Mouse (Mus musculus) midbrain, embryonic 15.5 days (tissue): ENCODE measurements at regions not wholly inside any gene's neighbourhood (a gene's known extent, or its start where the extent isn't known, plus 50 kb on each side); places are given as distances from the start of the nearest gene placed in this dataset.

Experiments
- ATAC-seq: fragments of 200-750 bp; cut with Nextera tagmentation; replicated peaks from 2 replicates; pipeline ENCODE4 v1.8.0; 2017; ENCODE audit warnings: moderate TSS enrichment
- H3K27ac ChIP-seq: fragments of 300-500 bp; sonication (generic); 2 replicates; pipeline ENCODE4 v1.5.1; 2015; ENCODE audit warnings: mild to moderate bottlenecking, inconsistent platforms
- H3K27me3 ChIP-seq: fragments of 300-500 bp; sonication (generic); replicated peaks from 2 replicates; pipeline ENCODE4 v1.6.1; 2015; ENCODE audit warnings: inconsistent platforms
- H3K36me3 ChIP-seq: fragments of 300-500 bp; sonication (generic); replicated peaks from 2 replicates; pipeline ENCODE4 v1.6.1; 2015; ENCODE audit warnings: inconsistent platforms
- H3K4me1 ChIP-seq: fragments of 300-500 bp; sonication (generic); 2 replicates; pipeline ENCODE4 v1.6.1; 2015; ENCODE audit warnings: inconsistent platforms
- H3K4me2 ChIP-seq: fragments of 300-500 bp; sonication (generic); 2 replicates; pipeline ENCODE4 v1.6.1; 2015; ENCODE audit warnings: inconsistent platforms, mild to moderate bottlenecking, moderate library complexity
- H3K4me3 ChIP-seq: fragments of 300-500 bp; sonication (generic); 2 replicates; pipeline ENCODE4 v1.5.1; 2015; ENCODE audit warnings: mild to moderate bottlenecking, inconsistent platforms
- H3K9ac ChIP-seq: fragments of 300-500 bp; sonication (generic); 2 replicates; pipeline ENCODE4 v1.6.1; 2015; ENCODE audit warnings: mild to moderate bottlenecking, inconsistent platforms
- H3K9me3 ChIP-seq: fragments of 300-500 bp; sonication (generic); 2 replicates; pipeline ENCODE4 v1.6.1; 2016; ENCODE audit warnings: inconsistent platforms
- WGBS: fragments of 180-500 bp; shearing (Covaris S2); methylation state at CpG from one replicate; pipeline ENCODE4 v1.1.7; 2015; ENCODE audit warnings: mixed read lengths; 5-methylcytosine and 5-hydroxymethylcytosine counted together

DNA sequence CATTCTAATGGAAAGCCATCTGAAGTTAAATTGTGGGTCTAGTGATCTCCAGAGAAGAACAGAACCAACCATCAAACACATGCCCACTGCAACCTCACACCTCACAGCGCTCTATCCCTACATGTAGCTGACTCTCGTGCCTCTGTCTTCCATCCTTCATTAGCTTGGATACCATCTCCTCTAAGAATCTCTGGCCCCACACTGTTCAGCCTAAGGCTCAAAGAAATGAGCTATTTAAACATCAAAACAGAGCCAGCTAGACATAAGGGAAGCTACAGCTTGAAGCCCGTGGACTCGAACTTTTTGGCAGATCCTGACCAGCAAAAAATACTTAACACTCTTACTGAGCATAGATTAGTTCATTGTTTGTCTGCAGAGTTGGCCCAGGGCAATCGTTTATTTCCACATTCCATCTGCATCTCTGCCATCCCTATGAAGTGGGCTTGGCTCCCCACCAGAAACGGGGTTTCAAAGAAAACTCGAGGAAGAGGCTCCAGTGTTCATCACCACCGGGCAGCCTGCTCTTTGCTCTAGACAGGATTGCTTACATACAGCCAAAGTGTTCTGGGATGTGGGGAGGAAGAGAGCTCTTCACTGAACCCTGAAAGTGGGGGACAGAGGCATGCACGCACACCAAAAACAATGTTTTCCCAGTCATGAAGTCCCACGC is 92.4 kb upstream of the Rab3gap2 start:
- Histone ChIP-seq H3K27me3 (no peaks in the 10 kb centered on the region), H3K4me3 (no peak overlapping the region), H3K9ac (no peak overlapping the region), H3K4me2 (no peak overlapping the region), H3K27ac (no peak overlapping the region), H3K36me3 (no peaks in the 10 kb centered on the region), H3K4me1 (no peaks in the 10 kb centered on the region), H3K9me3 (no peaks in the 10 kb centered on the region)
- ATAC-seq: no peak
- 73% methylated on average over 10 of the region's 10 CpGs for WGBS

DNA sequence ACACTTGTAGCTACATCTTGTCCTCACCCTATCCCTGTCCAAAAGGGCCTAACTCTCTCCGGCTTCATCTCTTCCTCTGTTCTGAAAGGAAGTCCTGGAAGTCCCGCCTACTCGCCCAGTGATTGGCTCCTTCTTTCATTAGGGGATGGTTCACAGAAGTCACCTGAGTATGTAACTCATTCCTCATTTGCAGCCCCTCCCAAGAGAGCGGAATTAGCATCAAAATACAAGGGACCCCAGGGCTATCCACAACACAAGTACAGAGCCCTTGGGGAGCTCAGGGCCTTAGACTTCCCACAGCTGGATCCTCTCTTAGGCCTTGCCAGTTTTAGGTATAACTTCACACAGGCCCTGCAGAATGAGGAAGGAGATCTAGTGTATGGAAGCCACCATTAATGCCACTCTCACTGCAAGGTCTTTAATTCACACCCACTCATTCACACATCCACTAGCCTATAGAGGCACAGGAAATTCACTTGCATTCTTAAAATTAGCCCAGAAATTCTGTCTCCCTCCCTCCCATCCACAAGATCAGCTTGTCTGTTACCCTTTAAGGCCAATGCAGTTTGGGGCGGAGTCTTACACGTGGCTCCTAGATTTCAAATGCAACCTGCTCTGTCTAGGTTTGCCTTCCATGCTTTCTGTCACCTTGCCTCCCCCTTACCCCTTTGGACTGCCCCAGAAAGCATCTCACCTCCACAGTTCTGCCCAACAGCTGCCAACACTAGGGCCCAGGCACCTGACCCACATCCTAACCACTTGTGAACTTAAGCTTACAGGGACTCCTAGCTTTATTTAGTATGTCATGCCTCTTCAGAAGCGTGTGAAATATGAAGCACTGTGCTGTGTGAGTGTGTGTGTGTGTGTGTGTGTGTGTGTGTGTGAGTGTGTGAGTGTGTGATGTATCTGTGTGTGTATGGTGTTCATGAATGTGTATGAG is 98.7 kb upstream of the Rab3gap2 start:
- no peaks in the 10 kb centered on the region for H3K9me3 ChIP-seq
- H3K4me3 ChIP-seq: no peak overlapping the region
- H3K4me2 ChIP-seq: no peak overlapping the region
- no peak overlapping the region for H3K9ac ChIP-seq
- H3K4me1 ChIP-seq: no peaks in the 10 kb centered on the region
- H3K27me3 ChIP-seq: no peaks in the 10 kb centered on the region
- no peak overlapping the region for H3K27ac ChIP-seq
- WGBS: 35% methylated on average over 7 of the region's 7 CpGs
- no peaks in the 10 kb centered on the region for H3K36me3 ChIP-seq
- ATAC-seq: no peak

DNA sequence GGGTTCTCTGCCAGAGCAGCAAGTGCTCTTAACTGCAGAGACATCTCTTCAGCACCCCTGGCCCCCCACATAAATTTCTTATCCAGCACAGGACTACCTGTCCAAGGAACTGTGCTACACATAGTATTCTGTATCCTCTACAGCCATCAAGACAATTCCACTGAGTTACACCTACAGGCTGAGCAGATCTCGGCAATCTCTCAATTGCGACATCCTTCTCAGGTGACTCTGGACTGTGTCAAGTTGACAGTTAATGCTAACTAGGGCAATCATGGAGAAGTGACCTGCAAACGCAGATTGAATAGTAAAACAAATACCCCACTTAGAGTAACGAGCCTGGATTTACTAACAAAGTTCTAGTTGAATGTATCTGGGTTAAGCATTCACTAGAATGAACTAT is 100.1 kb upstream of the Rab3gap2 start:
- ATAC-seq: no peak
- 91% methylated on average over 4 of the region's 4 CpGs for WGBS
- H3K27me3 ChIP-seq: no peaks in the 10 kb centered on the region

DNA sequence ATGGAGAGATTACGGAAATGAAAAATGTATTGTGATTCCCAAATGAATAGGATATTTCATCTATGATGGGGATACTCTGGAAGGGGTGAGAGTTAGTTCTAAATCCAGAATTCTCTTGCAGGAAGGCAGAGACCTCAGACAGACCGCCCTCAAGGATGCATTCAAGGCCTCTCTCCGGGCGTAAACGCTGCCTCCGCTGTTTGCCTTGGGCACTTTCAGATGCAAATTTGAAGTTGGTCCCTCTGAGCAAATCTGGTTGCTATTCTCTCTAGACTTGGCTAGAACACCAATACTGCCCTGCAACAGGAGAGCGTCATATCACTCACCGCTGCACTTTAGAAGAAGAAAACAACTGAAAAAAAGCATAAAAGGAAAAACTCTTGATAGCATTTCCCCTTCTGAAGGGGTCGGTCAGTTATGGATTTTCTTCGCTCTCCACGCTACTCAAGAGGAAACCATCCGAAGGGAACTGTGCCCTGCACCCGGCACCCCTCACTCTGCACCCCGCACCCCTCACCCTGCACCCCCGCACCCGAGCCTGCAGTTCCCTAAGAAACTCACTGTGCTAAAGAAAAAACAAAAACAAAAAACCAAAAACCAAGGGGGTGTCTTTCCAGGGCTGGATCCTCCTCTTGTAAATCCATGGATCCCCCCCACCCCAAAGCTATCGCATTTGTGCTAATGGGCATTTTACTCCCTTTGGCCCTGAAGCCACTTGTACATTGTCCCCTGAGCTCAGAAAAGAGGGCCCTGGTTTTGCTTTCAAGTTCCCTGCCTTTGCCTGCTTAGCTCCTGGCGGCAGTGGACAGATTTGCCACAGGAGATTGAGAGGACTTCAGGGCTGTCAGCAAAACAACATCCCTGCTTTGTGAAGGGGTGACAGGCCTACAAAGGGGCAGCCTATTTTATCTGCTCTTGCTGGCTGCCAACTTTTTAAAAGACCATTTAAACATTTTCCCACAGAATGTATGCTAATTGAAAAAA is 99.9 kb upstream of the Mark1 start:
- Histone ChIP-seq H3K4me1 (peaks cover 24% of the 10 kb centered on the region), H3K27me3 (no peaks in the 10 kb centered on the region), H3K9ac (no peak overlapping the region), H3K4me3 (no peak overlapping the region), H3K9me3 (no peaks in the 10 kb centered on the region), H3K27ac (peak overlapping the region; percentile 53; the same call in 1 of the 2 replicates), H3K4me2 (peak overlapping the region; percentile 25), H3K36me3 (no peaks in the 10 kb centered on the region)
- 11% methylated on average over 18 of the region's 18 CpGs for WGBS
- no peak for ATAC-seq

More for the DNA sequence above, 100.1 kb upstream of the Rab3gap2 start:
- no peak overlapping the region for H3K9ac ChIP-seq
- peaks cover 11% of the 10 kb centered on the region for H3K4me1 ChIP-seq
- H3K4me2 ChIP-seq: no peak overlapping the region
- no peaks in the 10 kb centered on the region for H3K9me3 ChIP-seq
- H3K27ac ChIP-seq: no peak overlapping the region
- no peaks in the 10 kb centered on the region for H3K36me3 ChIP-seq
- H3K4me3 ChIP-seq: no peak overlapping the region

DNA sequence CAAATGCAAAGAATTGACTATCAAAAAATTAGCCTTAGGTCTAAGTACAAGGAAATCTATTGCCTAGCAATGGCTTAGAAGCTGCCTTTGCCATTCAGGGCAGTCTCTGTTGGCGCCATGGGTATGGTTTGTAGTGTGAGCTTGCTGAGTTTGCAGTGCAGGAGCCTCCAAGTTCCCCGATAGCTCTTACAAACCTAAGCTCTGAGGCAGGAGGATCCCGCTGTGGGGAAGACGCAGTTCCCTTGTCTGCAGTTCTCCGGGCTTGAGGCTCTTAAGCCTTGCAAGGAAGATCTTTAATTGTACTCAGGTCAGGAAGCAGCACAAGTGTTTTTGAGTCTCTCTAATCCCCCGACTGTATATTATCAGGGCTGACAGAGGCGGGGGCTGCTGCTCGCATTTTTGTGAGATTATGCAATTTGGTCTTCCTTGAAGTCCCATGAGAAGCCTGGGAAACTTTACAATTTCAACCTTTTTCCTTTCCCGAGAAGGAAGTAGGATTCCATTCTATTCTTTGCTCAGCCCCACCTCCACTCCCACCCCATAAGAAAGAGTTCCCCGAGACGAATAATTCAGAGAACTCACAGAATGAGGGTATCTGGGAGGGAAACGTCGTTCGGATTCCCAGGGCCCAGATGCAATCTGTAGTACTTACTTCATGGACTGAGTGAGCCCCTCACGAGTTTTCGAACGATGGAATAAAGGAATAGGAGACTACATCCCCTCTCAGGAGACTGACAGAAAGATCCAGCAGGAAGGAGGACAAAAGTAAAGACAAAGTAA is 99.0 kb upstream of the Mark1 start:
- Histone ChIP-seq H3K27me3 (no peaks in the 10 kb centered on the region), H3K9me3 (no peaks in the 10 kb centered on the region), H3K4me2 (peak overlapping the region; percentile 25), H3K4me3 (no peak overlapping the region), H3K27ac (0 out of 2 replicates have a peak overlapping the region, but pooled peaks have one; percentile 34), H3K4me1 (peaks cover 24% of the 10 kb centered on the region), H3K9ac (no peak overlapping the region), H3K36me3 (no peaks in the 10 kb centered on the region)
- 4% methylated on average over 17 of the region's 17 CpGs for WGBS
- ATAC-seq: peak; percentile 56

DNA sequence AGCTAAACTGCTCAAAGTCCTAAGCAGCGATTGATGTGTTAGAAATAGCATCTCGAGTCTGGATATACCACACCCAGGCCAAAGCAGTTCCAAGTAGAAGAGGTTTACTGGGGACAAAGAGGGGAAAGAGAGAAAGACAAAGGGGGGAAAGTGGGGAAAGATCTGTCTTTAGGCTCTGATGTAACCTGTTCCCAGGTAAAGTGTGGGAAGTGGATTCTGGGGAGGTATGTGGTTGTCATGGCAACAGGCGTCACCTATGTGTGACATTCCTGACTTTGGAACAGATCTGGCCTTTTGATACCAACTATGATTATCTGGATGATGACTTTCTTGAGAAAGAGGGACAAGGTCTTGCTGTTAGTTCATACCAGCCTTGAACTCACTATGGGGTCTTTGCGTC is 97.4 kb upstream of the Mark1 start:
- H3K4me3 ChIP-seq: no peak overlapping the region
- no peak overlapping the region for H3K27ac ChIP-seq
- 91% methylated on average over 4 of the region's 4 CpGs for WGBS
- no peaks in the 10 kb centered on the region for H3K36me3 ChIP-seq
- ATAC-seq: no peak
- H3K4me2 ChIP-seq: no peak overlapping the region
- no peaks in the 10 kb centered on the region for H3K9me3 ChIP-seq
- H3K4me1 ChIP-seq: peaks cover 24% of the 10 kb centered on the region
- no peaks in the 10 kb centered on the region for H3K27me3 ChIP-seq
- H3K9ac ChIP-seq: no peak overlapping the region

DNA sequence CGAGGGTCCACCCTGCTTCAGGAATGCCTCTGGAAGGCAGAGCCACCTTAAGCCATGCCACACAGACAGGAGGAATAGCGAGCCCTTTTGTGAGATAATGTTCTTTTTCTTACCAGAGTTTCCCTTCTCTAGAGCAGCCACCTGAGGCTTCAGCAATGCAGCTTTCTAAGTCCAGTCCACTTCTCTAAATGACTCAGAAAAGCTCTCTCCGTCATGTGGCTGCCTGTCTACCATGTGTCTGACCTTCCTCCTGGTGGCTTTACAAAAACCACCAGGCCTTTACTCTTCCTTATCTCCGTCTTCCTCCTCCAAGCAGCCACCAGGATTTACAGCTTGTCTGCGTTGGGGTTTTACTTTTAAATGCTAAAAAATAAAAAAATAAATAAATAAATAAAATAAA is 93.4 kb upstream of the Mark1 start:
- H3K36me3 ChIP-seq: no peaks in the 10 kb centered on the region
- H3K27me3 ChIP-seq: no peaks in the 10 kb centered on the region
- no peak overlapping the region for H3K27ac ChIP-seq
- H3K4me3 ChIP-seq: no peak overlapping the region
- peaks cover 3% of the 10 kb centered on the region for H3K4me1 ChIP-seq
- no peak for ATAC-seq
- H3K9me3 ChIP-seq: no peaks in the 10 kb centered on the region
- 93% methylated on average over 5 of the region's 5 CpGs for WGBS
- no peak overlapping the region for H3K9ac ChIP-seq
- H3K4me2 ChIP-seq: no peak overlapping the region

DNA sequence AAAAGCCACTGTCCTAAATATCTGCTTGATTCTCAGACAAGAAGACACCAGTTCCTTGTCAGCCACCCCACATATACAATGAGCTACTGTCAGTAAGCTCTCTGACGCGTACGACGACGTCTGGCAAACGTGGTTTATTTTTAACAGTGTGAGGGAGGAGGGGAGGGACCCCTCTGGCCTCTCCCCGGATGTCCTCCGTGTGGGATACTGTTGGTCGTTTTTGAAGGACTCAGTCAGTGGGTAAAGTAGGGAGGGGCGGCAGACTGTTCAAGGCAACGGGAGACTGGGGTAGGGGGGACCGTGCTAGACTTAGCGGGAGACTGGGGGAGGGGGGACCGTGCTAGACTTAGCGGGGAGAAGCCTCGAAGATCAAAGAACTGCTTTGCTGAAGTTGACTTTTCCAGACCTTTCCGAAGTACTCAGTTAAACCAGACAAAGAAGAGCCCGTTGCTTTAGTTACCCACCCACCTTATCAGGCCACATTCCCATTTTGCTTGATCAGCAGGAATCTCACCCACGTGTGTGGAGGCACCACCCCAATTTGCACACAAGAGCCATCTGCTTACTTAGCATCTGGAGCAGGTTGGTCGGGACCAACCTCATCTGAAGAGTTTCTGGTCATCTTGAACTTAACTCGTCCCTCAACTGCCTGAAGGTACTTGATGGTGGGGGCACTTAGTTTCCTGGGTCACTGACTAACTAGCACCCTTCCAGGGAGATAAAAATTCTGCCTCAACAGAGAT is 92.6 kb upstream of the Mark1 start:
- Histone ChIP-seq H3K4me2 (no peak overlapping the region), H3K9me3 (no peaks in the 10 kb centered on the region), H3K4me3 (no peak overlapping the region), H3K4me1 (no peaks in the 10 kb centered on the region), H3K36me3 (no peaks in the 10 kb centered on the region), H3K9ac (no peak overlapping the region), H3K27ac (no peak overlapping the region), H3K27me3 (no peaks in the 10 kb centered on the region)
- no peak for ATAC-seq
- 55% methylated on average over 21 of the region's 21 CpGs for WGBS

DNA sequence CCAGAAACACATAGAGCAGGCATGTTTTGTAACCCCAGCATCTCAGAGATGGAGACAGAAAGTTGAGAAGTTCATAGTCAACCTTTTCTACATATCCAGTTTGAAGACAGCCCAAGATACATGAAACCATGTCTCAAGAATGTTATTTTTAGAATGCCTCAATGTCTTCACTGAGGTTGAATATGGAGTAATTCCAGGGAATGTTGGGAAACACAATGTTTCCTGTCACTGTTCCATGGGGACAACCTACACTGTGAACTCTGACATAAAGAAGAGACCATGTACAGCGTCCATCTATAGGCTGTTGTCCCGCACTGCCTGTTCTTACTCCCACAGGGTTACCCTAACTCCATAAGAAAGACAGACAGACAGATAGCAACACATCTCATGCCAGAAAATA is 89.8 kb upstream of the Mark1 start:
- Histone ChIP-seq H3K27ac (no peak overlapping the region), H3K4me3 (no peak overlapping the region), H3K4me2 (no peak overlapping the region), H3K4me1 (no peaks in the 10 kb centered on the region), H3K9ac (no peak overlapping the region), H3K9me3 (no peaks in the 10 kb centered on the region), H3K27me3 (no peaks in the 10 kb centered on the region), H3K36me3 (no peaks in the 10 kb centered on the region)
- WGBS: 86% methylated on average over 2 of the region's 2 CpGs
- ATAC-seq: no peak

DNA sequence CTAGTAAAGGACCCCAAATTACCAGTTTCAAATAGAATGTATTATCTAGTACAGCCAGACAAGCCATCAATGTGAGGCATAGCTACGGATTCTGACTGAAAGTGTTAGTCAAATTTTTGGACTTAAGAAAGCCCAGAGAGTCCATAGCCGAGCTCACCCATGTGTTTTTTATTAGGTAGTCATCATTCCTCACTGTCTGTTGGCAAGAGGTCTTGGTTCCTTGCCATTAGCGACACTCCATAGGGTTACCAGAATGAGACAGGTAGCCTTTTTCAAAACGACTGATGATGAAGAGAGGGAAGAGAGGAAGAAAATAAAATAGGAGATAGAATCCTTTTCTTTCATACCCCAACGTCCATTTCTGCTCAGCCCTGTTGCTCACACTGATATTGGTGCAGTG is 83.8 kb upstream of the Mark1 start:
- H3K4me1 ChIP-seq: peaks cover 9% of the 10 kb centered on the region
- no peaks in the 10 kb centered on the region for H3K36me3 ChIP-seq
- 79% methylated on average over 5 of the region's 5 CpGs for WGBS
- no peak for ATAC-seq
- H3K9ac ChIP-seq: no peak overlapping the region
- H3K9me3 ChIP-seq: no peaks in the 10 kb centered on the region
- H3K4me2 ChIP-seq: no peak overlapping the region
- H3K27me3 ChIP-seq: no peaks in the 10 kb centered on the region
- no peak overlapping the region for H3K27ac ChIP-seq
- no peak overlapping the region for H3K4me3 ChIP-seq

DNA sequence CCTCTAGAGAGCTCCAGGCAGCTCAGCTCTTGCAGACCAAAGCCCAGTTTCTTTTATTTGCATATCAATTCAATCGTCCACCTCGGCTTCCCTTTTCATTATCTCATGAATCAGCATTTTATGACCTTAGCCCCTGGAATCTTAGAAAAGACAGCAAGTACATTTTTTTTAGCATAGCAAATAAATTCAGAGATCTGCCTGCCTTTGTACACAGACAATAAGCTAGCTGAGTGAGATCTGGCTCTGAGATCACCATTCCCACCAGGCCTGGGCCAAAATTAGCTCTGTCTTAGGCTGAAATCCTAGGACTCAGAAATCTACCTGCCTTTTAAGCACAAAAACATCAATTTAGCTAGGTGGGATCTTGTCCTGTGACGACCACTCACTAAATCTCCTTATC is 80.7 kb upstream of the Mark1 start:
- no peak overlapping the region for H3K9ac ChIP-seq
- no peaks in the 10 kb centered on the region for H3K9me3 ChIP-seq
- no peak for ATAC-seq
- H3K36me3 ChIP-seq: no peaks in the 10 kb centered on the region
- 25% methylated on average over 3 of the region's 3 CpGs for WGBS
- no peak overlapping the region for H3K4me2 ChIP-seq
- 0 out of 2 replicates have a peak overlapping the region, but pooled peaks have one; percentile 27 for H3K27ac ChIP-seq
- no peaks in the 10 kb centered on the region for H3K27me3 ChIP-seq
- H3K4me1 ChIP-seq: peaks cover 9% of the 10 kb centered on the region
- no peak overlapping the region for H3K4me3 ChIP-seq
